ENCODE assay signal across 7 mouse cellular contexts in genomic region chr3:121263205-121263548, GRCm38 (mm10). TPM values are rescaled to one million over a fixed set of nuclear protein-coding genes. Genes with fewer than 3 reads are reported as not detected.
DNase-seq lines count a peak whose midpoint lies in the region; ATAC-seq and TF ChIP-seq lines count a peak whose summit lies in the region.

No protein-coding gene starts in this region.

- no peaks in the 10 kb centered on the region for H3K79me2 ChIP-seq in MEL (ENCODE audit: control insufficient read depth, insufficient read depth, low read length, poor library complexity)

- H3K36me3 ChIP-seq in MEL (ENCODE audit: control insufficient read depth in 1 of 2, insufficient read depth in 2 of 2, low read length in 2 of 2), result peaks cover 0 to 4% of the 10 kb centered on the region in 2 experiments; a peak in 1 of 4 replicates
- H3K36me3 ChIP-seq in forebrain, embryonic 10.5 days (replicated peaks), result no peaks in the 10 kb centered on the region
- no peaks in the 10 kb centered on the region for H3K36me3 ChIP-seq in hindbrain, embryonic 12.5 days
- no peaks in the 10 kb centered on the region for H3K36me3 ChIP-seq in limb, embryonic 10.5 days

- H3K9ac ChIP-seq in MEL (ENCODE audit: control insufficient read depth, low read depth, low read length, poor library complexity, severe bottlenecking), result peak overlapping the region; percentile 57
- peak overlapping the region; percentile 86 for H3K9ac ChIP-seq in hindbrain, embryonic 12.5 days

- TF ChIP-seq RAD21 in MEL (IDR thresholded peaks at IDR 0.05; ENCODE audit: low read depth, low read length), result no peak

- TF ChIP-seq POLR2A in MEL (IDR thresholded peaks at IDR 0.05; ENCODE audit: control insufficient read depth in 1 of 2, insufficient read depth in 1 of 2, low read depth in 1 of 2, low read length in 2 of 2, poor library complexity in 1 of 2), result no peak

- H3K27ac ChIP-seq in MEL (ENCODE audit: control insufficient read depth, low read depth, low read length), result no peak overlapping the region
- peak overlapping the region; percentile 88 for H3K27ac ChIP-seq in forebrain, embryonic 10.5 days
- H3K27ac ChIP-seq in hindbrain, embryonic 12.5 days, result no peak overlapping the region
- H3K27ac ChIP-seq in limb, embryonic 10.5 days, result peak overlapping the region; percentile 82

- H3K4me1 ChIP-seq in MEL (ENCODE audit: control insufficient read depth in 1 of 2, insufficient read depth in 2 of 2, low read length in 2 of 2), result peaks cover 2 to 10% of the 10 kb centered on the region in 2 experiments; a peak in 2 of 4 replicates
- H3K4me1 ChIP-seq in forebrain, embryonic 10.5 days, result peaks cover 15% of the 10 kb centered on the region
- peaks cover 4% of the 10 kb centered on the region; the same call in 1 of the 2 replicates for H3K4me1 ChIP-seq in hindbrain, embryonic 12.5 days
- H3K4me1 ChIP-seq in limb, embryonic 10.5 days, result peaks cover 14% of the 10 kb centered on the region

- peaks cover 26 to 28% of the 10 kb centered on the region in 2 experiments for H3K27me3 ChIP-seq in MEL (ENCODE audit: control insufficient read depth in 1 of 2, insufficient read depth in 2 of 2, low read length in 2 of 2)
- H3K27me3 ChIP-seq in forebrain, embryonic 10.5 days (ENCODE audit: poor library complexity, severe bottlenecking), result peaks cover 71% of the 10 kb centered on the region
- H3K27me3 ChIP-seq in hindbrain, embryonic 12.5 days, result peaks cover 45% of the 10 kb centered on the region
- H3K27me3 ChIP-seq in limb, embryonic 10.5 days (ENCODE audit: low read depth, poor library complexity, severe bottlenecking), result peaks cover 66% of the 10 kb centered on the region

- no peak for TF ChIP-seq CTCF in MEL (IDR thresholded peaks at IDR 0.05 in 2 of 3, conservative IDR thresholded peaks at IDR 0.05 in 1 of 3; ENCODE audit: control insufficient read depth in 1 of 3, insufficient read depth in 1 of 3, low read depth in 2 of 3, low read length in 3 of 3, poor library complexity in 1 of 3, severe bottlenecking in 1 of 3)

- DNase-seq in MEL (ENCODE audit: low read depth, low spot score), result peak; percentile 32
- peak; percentile 68 to 80 for DNase-seq in adrenal gland, postnatal 36 days
- DNase-seq in forebrain, embryonic 10.5 days (ENCODE audit: extremely low spot score, low spot score), result no peak
- no peak for DNase-seq in limb, embryonic 10.5 days (ENCODE audit: low spot score)
- DNase-seq in spleen, postnatal 14 days (ENCODE audit: low spot score in 2 of 2), result peak; percentile 45 to 47

- H3K9me3 ChIP-seq in MEL (replicated peaks; ENCODE audit: insufficient read depth, low read length), result no peaks in the 10 kb centered on the region
- no peaks in the 10 kb centered on the region for H3K9me3 ChIP-seq in forebrain, embryonic 10.5 days
- H3K9me3 ChIP-seq in hindbrain, embryonic 12.5 days (replicated peaks), result no peaks in the 10 kb centered on the region
- H3K9me3 ChIP-seq in limb, embryonic 10.5 days (replicated peaks), result no peaks in the 10 kb centered on the region

- whole genome bisulfite sequencing in forebrain, embryonic 10.5 days, result 3% methylated on average over 20 of the region's 20 CpGs
- WGBS in hindbrain, embryonic 12.5 days, result 2% methylated on average over 20 of the region's 20 CpGs
- whole genome bisulfite sequencing in limb, embryonic 10.5 days, result 3% methylated on average over 20 of the region's 20 CpGs

- peak overlapping the region; percentile 98 for H3K4me2 ChIP-seq in hindbrain, embryonic 12.5 days (replicated peaks)

- H3K4me3 ChIP-seq in MEL (ENCODE audit: control insufficient read depth in 1 of 2, insufficient read depth in 1 of 2, low read depth in 2 of 2, low read length in 2 of 2), result peak overlapping the region; percentile 26 to 49; a peak in 3 of 4 replicates
- H3K4me3 ChIP-seq in forebrain, embryonic 10.5 days, result peak overlapping the region; percentile 84
- H3K4me3 ChIP-seq in hindbrain, embryonic 12.5 days, result peak overlapping the region; percentile 83
- H3K4me3 ChIP-seq in limb, embryonic 10.5 days, result peak overlapping the region; percentile 80

- ATAC-seq in hindbrain, embryonic 12.5 days (ENCODE audit: low FRiP score), result 0 out of 2 replicates have a peak, but pooled peaks have one; percentile 21
- peak; percentile 46 for ATAC-seq in megakaryocyte-erythroid progenitor cell, adult 5-6 weeks (replicated peaks; ENCODE audit: low FRiP score, low TSS enrichment, poor library complexity, severe bottlenecking)

- no peak for TF ChIP-seq EP300 in MEL (IDR thresholded peaks at IDR 0.05; ENCODE audit: low read depth in 1 of 2, low read length in 2 of 2)

TF ChIP-seq in MEL, 35 proteins besides CTCF, POLR2A, EP300 and RAD21:
- TF ChIP-seq KAT2A (conservative IDR thresholded peaks at IDR 0.05; ENCODE audit: low read depth, low read length) (no peak), SMC3 (IDR thresholded peaks at IDR 0.05; ENCODE audit: low read depth, low read length) (no peak), TCF12 (IDR thresholded peaks at IDR 0.05; ENCODE audit: low read depth, low read length) (no peak), E2F4 (IDR thresholded peaks at IDR 0.05; ENCODE audit: borderline replicate concordance, low read depth, low read length) (no peak), CHD2 (IDR thresholded peaks at IDR 0.05; ENCODE audit: low read length) (no peak), MAX (IDR thresholded peaks at IDR 0.05; ENCODE audit: low read length) (no peak), USF1 (IDR thresholded peaks at IDR 0.05; ENCODE audit: low read depth, low read length) (no peak), ETS1 (IDR thresholded peaks at IDR 0.05; ENCODE audit: low read depth, low read length) (no peak), CHD1 (IDR thresholded peaks at IDR 0.05; ENCODE audit: low read depth, low read length) (no peak), NRF1 (IDR thresholded peaks at IDR 0.05; ENCODE audit: insufficient read depth, low read depth, low read length, poor library complexity, severe bottlenecking) (no peak), ZNF384 (IDR thresholded peaks at IDR 0.05; ENCODE audit: low read depth, low read length) (no peak), MAFK (IDR thresholded peaks at IDR 0.05; ENCODE audit: borderline replicate concordance, low read depth, low read length) (no peak), USF2 (IDR thresholded peaks at IDR 0.05; ENCODE audit: borderline replicate concordance in 1 of 2, insufficient read depth in 1 of 2, low read depth in 1 of 2, low read length in 2 of 2) (no peak), MYC (IDR thresholded peaks at IDR 0.05; ENCODE audit: low read depth, low read length) (no peak), GABPA (IDR thresholded peaks at IDR 0.05; ENCODE audit: low read depth, low read length) (no peak)
TF ChIP-seq in MEL: peak in this region for 0.

RNA-seq across cellular contexts. Expression of gene Tmem56, which starts 19.7 kb away (rescaled TPM):
- 0.20 and 0.39 TPM in 2 replicates for total RNA-seq in MEL (2012; rRNA removed)
- under 1 TPM in 1 of 2 experiments, not detected in 1; 0.32 TPM for polyA plus RNA-seq in MEL (2012; ENCODE audit: insufficient read depth in 1 of 2, insufficient read length in 2 of 2, low read depth in 1 of 2, low replicate concordance in 2 of 2, missing spikeins in 1 of 2)
- total RNA-seq in adrenal gland, postnatal 36 days (2021), result 10 to 100 TPM; 38.5 to 39.2 TPM
- 1.4 and 1.6 TPM in 2 replicates for polyA plus RNA-seq in forebrain, embryonic 10.5 days (2016; fragmentation: Nextera tagmentation; extraction: Ambion mirVana)
- 0.79 and 1.2 TPM in 2 replicates for polyA plus RNA-seq in hindbrain, embryonic 12.5 days (2016; fragmentation: Nextera tagmentation; extraction: Ambion mirVana)
- 0.96 and 1.0 TPM in 2 replicates for polyA plus RNA-seq in limb, embryonic 10.5 days (2016; fragmentation: Nextera tagmentation; extraction: Ambion mirVana)
- 47.9 and 54.0 TPM in 2 replicates for total RNA-seq in megakaryocyte-erythroid progenitor cell, adult 5-6 weeks (2014; fragmentation: Nextera tagmentation)
- 22.1 and 29.1 TPM in 2 replicates for total RNA-seq in megakaryocyte-erythroid progenitor cell, adult 5-6 weeks (2017)

RNA-seq across cellular contexts. Expression of gene Alg14, which starts 28.4 kb away (rescaled TPM):
- total RNA-seq in MEL (2012; rRNA removed), result 2.5 and 3.2 TPM in 2 replicates
- 10 to 100 TPM in 1 of 2 experiments, not detected in 1; 20.1 TPM for polyA plus RNA-seq in MEL (2012; ENCODE audit: insufficient read depth in 1 of 2, insufficient read length in 2 of 2, low read depth in 1 of 2, low replicate concordance in 2 of 2, missing spikeins in 1 of 2)
- 10 to 100 TPM; 35.0 to 41.2 TPM for total RNA-seq in adrenal gland, postnatal 36 days (2021)
- 30.9 and 34.0 TPM in 2 replicates for polyA plus RNA-seq in forebrain, embryonic 10.5 days (2016; fragmentation: Nextera tagmentation; extraction: Ambion mirVana)
- polyA plus RNA-seq in hindbrain, embryonic 12.5 days (2016; fragmentation: Nextera tagmentation; extraction: Ambion mirVana), result 28.7 and 38.5 TPM in 2 replicates
- polyA plus RNA-seq in limb, embryonic 10.5 days (2016; fragmentation: Nextera tagmentation; extraction: Ambion mirVana), result 26.0 and 35.0 TPM in 2 replicates
- 14.1 and 23.4 TPM in 2 replicates for total RNA-seq in megakaryocyte-erythroid progenitor cell, adult 5-6 weeks (2014; fragmentation: Nextera tagmentation)
- 8.4 and 18.8 TPM in 2 replicates for total RNA-seq in megakaryocyte-erythroid progenitor cell, adult 5-6 weeks (2017)

Comparison
In these comparisons a context has a peak if more than half of its experiments do, and no peak if none do; other contexts are left out.
1. DNase-seq: peak in MEL (single experiment), adrenal gland, postnatal 36 days (2 of 2) and spleen, postnatal 14 days (2 of 2); none in forebrain, embryonic 10.5 days (single experiment) and limb, embryonic 10.5 days (single experiment).
2. H3K27ac ChIP-seq: peak in forebrain, embryonic 10.5 days (single experiment) and limb, embryonic 10.5 days (single experiment); none in MEL (single experiment) and hindbrain, embryonic 12.5 days (single experiment).
3. Peak in every context shown above with its lines, with median percentiles within 50 percentile points of each other: H3K4me3 ChIP-seq.